ENCODE assay signal across 9 mouse cellular contexts in the genomic region with DNA sequence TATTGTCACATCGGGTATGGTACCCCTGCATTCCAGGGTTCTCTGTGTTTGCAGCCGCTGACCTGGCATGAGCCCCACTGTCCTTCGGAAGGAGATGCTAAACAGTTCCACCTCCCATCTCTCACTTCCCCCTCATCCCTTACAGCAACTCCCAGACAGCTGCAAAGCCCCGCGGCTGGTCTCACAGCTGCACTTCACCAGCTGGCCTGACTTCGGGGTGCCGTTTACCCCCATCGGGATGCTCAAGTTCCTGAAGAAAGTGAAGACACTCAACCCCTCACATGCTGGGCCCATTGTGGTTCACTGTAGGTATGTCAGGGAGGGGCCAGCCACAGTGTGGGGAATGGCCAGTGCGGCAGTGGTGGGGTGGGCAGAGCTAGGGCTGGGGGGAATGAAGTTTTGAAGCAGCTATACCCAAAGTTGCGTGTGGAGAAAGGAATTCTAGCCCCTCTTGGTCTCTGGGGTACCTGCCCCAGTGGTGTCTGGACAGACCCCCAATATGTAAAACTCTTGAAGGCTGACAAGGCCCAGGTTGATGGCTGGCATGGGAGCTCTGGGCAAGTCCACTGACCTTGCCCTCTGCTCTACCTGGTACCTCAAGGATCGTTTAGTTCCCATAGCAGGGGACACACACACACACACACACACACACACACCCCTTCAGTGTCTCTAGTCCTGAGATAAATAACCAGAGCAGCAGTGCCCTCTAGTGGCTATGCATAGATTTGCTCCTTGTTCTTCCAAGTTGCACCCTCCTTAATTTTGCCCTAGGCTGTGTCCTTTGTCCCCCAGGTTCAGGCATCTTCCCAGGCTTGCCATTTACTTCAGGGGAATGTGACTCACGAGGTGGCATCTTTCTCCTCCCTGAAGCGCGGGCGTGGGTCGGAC. TPM values are rescaled to one million over a fixed set of nuclear protein-coding genes. Genes with fewer than 3 reads are reported as not detected.
DNase-seq lines count a peak whose midpoint lies in the region; ATAC-seq and TF ChIP-seq lines count a peak whose summit lies in the region.
"Had no signal": no experiment of that assay in that cellular context is flagged by ENCODE, and none has a peak within 500 bp of the region (broad histone marks: within the 10 kb centered on the region; RNA-seq: fewer than 3 reads in every experiment).

No protein-coding gene starts in this region.

- H3K4me3 ChIP-seq in gastrocnemius, adult 2 months, result no peak overlapping the region
- no peak overlapping the region for H3K4me3 ChIP-seq in embryonic facial prominence, embryonic 14.5 days (ENCODE audit: low read depth, low read length)
- no peak overlapping the region for H3K4me3 ChIP-seq in hindbrain, embryonic 10.5 days

- no peak overlapping the region for H3K4me2 ChIP-seq in embryonic facial prominence, embryonic 14.5 days (ENCODE audit: low read depth, low read length)

- peak; percentile 72 for TF ChIP-seq CTCF in gastrocnemius, adult 2 months (IDR thresholded peaks at IDR 0.05)

- intact Hi-C loops in gastrocnemius, adult 2 months (cut with DNase I), result no loop called here
- intact Hi-C loops in gastrocnemius, postnatal 36 days (cut with DNase I), result no loop called here

- 33% methylated on average over 16 of the region's 16 CpGs for WGBS in embryonic facial prominence, embryonic 14.5 days
- WGBS in hindbrain, embryonic 10.5 days, result 35% methylated on average over 16 of the region's 16 CpGs

- H3K9me3 ChIP-seq in embryonic facial prominence, embryonic 14.5 days (ENCODE audit: control insufficient read depth, low read length), result no peaks in the 10 kb centered on the region
- no peaks in the 10 kb centered on the region for H3K9me3 ChIP-seq in hindbrain, embryonic 10.5 days

- H3K27ac ChIP-seq in gastrocnemius, adult 2 months, result no peak overlapping the region
- H3K27ac ChIP-seq in embryonic facial prominence, embryonic 14.5 days (replicated peaks; ENCODE audit: low read depth, low read length), result no peak overlapping the region
- no peak overlapping the region for H3K27ac ChIP-seq in hindbrain, embryonic 10.5 days
- H3K27ac ChIP-seq: macrophage had no signal

- no peaks in the 10 kb centered on the region for H3K36me3 ChIP-seq in embryonic facial prominence, embryonic 14.5 days (ENCODE audit: control insufficient read depth, insufficient read depth, low read length)
- no peaks in the 10 kb centered on the region for H3K36me3 ChIP-seq in hindbrain, embryonic 10.5 days

- no peaks in the 10 kb centered on the region for H3K27me3 ChIP-seq in embryonic facial prominence, embryonic 14.5 days (replicated peaks; ENCODE audit: control insufficient read depth, insufficient read depth, low read length)
- no peaks in the 10 kb centered on the region for H3K27me3 ChIP-seq in hindbrain, embryonic 10.5 days (ENCODE audit: insufficient read depth, poor library complexity, severe bottlenecking)

- H3K4me1 ChIP-seq in embryonic facial prominence, embryonic 14.5 days (ENCODE audit: control insufficient read depth, insufficient read depth, low read length), result no peaks in the 10 kb centered on the region
- H3K4me1 ChIP-seq in hindbrain, embryonic 10.5 days (replicated peaks), result peaks cover 4% of the 10 kb centered on the region

- peak; percentile 39; the same call in 1 of the 2 replicates for ATAC-seq in embryonic facial prominence, embryonic 14.5 days (ENCODE audit: low read depth)

- no peak overlapping the region for H3K9ac ChIP-seq in embryonic facial prominence, embryonic 14.5 days (ENCODE audit: low read depth, low read length)

- DNase-seq in gastrocnemius, adult 2 months, result peak; percentile 51
- DNase-seq in gastrocnemius, postnatal 36 days, result no peak
- DNase-seq in adrenal gland, postnatal 25 days, result peak; percentile 34
- DNase-seq in embryonic facial prominence, embryonic 14.5 days (ENCODE audit: low spot score), result peak; percentile 86
- DNase-seq in hindbrain, embryonic 10.5 days (ENCODE audit: low spot score), result peak; percentile 62
- DNase-seq in layer of hippocampus, adult 8-10 months (ENCODE audit: low spot score in 2 of 2), result peak; percentile 27 to 64
- DNase-seq in lung, postnatal 36 days, result peak; percentile 79
- peak; percentile 72 for DNase-seq in right cerebral cortex, postnatal 4 days

RNA-seq across cellular contexts. Expression of a gene that starts 47.1 kb away (rescaled TPM):
- total RNA-seq in gastrocnemius, adult 2 months (2021), result under 1 TPM in 1 of 2 experiments, not detected in 1; 0.08 TPM
- 1 to 10 TPM; 1.3 to 2.6 TPM for total RNA-seq in gastrocnemius, postnatal 36 days (2021)
- total RNA-seq in adrenal gland, postnatal 25 days (2021), result 16.4 and 23.0 TPM in 2 replicates
- polyA plus RNA-seq in embryonic facial prominence, embryonic 14.5 days (2014; fragmentation: Nextera tagmentation; extraction: Ambion mirVana), result 49.5 and 51.4 TPM in 2 replicates
- 27.3 and 46.1 TPM in 2 replicates for polyA plus RNA-seq in hindbrain, embryonic 10.5 days (2016; fragmentation: Nextera tagmentation; extraction: Ambion mirVana)
- total RNA-seq in layer of hippocampus, adult 8-10 months (2022), result under 1 TPM; 0.43 to 0.80 (median 0.66) TPM

Comparison
In these comparisons a context has a peak if more than half of its experiments do, and no peak if none do; other contexts are left out.
1. DNase-seq: peak in gastrocnemius, adult 2 months (single experiment), adrenal gland, postnatal 25 days (single experiment), embryonic facial prominence, embryonic 14.5 days (single experiment), hindbrain, embryonic 10.5 days (single experiment), layer of hippocampus, adult 8-10 months (2 of 2), lung, postnatal 36 days (single experiment) and right cerebral cortex, postnatal 4 days (single experiment); none in gastrocnemius, postnatal 36 days (0 of 2).